ENCODE assay signal across 8 mouse cellular contexts in the genomic region with DNA sequence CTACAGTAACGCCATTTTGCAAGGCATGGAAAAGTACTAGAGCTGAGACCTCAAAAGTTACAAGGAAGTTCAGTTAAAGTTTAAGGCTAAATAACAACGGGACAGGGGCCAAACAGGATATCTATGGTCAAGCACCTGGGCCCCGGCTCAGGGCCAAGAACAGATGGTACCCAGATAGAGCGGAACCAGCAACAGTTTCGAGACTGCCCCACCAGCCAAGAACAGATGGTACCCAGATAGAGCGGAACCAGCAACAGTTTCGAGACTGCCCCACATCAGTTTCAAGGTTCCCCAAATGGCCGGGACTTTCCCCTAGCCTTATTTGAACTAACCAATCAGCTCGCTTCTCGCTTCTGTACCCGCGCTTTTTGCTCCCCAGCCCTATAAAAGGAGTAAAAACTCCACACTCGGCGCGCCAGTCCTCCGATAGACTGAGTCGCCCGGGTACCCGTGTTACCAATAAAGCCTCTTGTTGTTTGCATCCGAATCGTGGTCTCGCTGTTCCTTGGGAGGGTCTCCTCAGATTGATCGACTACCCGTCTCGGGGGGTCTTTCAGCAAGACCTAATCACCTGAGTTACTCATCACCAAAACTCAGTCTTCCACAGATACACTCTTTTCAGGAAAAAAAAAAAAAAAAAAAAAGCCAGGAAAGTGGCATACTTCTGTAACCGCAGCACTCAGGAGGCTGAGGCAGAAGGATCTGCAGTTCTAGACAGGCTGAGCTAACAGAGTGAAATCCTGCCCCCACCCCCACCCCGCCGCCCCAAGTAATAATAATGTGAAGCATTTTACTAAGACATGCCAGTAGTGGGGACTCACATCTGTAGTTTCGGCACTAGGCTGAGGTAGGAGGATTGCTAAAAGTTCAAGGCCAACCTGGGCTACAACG. TPM values are rescaled to one million over a fixed set of nuclear protein-coding genes. Genes with fewer than 3 reads are reported as not detected.
DNase-seq lines count a peak whose midpoint lies in the region; ATAC-seq and TF ChIP-seq lines count a peak whose summit lies in the region.

No protein-coding gene starts in this region.

- WGBS in liver, embryonic 14.5 days (ENCODE audit: insufficient replicate concordance), result 17% methylated on average over 30 of the region's 30 CpGs

- H3K79me2 ChIP-seq in myocyte (ENCODE audit: control insufficient read depth, insufficient read depth), result peaks cover 65% of the 10 kb centered on the region

- peaks cover 45 to 47% of the 10 kb centered on the region in 2 experiments for H3K4me1 ChIP-seq in liver, embryonic 14.5 days (replicated peaks; ENCODE audit: control insufficient read depth in 2 of 2, insufficient read depth in 2 of 2, low read length in 1 of 2)

- no peak for DNase-seq in left cerebral cortex, adult 2 months (ENCODE audit: extremely low spot score in 1 of 2, low spot score in 2 of 2)
- no peak for DNase-seq in left cerebral cortex, adult 11 months (ENCODE audit: low spot score)
- peak; percentile 95 for DNase-seq in c-Kit-positive CD71-positive TER-119-positive erythroid progenitor cells, embryonic 14.5 days (ENCODE audit: low spot score)
- DNase-seq in gastrocnemius, adult 8-10 months (ENCODE audit: low spot score in 2 of 2), result peak; percentile 23 to 30
- peak; percentile 96 for DNase-seq in induced T-regulatory cell, adult 2 months (ENCODE audit: low read depth)
- peak in 1 of 3 experiments; percentile 95 for DNase-seq in liver, embryonic 14.5 days (ENCODE audit: low read depth in 3 of 3, low spot score in 3 of 3)
- DNase-seq in right cerebral cortex, postnatal 25 days, result no peak

- ATAC-seq in liver, embryonic 14.5 days (ENCODE audit: insufficient read depth), result peak; percentile 75

- no peak overlapping the region for H3ac ChIP-seq in myocyte (ENCODE audit: control insufficient read depth, insufficient read length)

- intact Hi-C loops in left cerebral cortex, adult 2 months (cut with DNase I), result no loop called here

- TF ChIP-seq POLR2A in myocyte (IDR thresholded peaks at IDR 0.05; ENCODE audit: insufficient read length, low read depth), result no peak

- no peaks in the 10 kb centered on the region for H3K27me3 ChIP-seq in liver, embryonic 14.5 days (ENCODE audit: control insufficient read depth, insufficient read depth, low read length)
- H3K27me3 ChIP-seq in myocyte (ENCODE audit: control insufficient read depth, insufficient read depth, insufficient read length), result no peaks in the 10 kb centered on the region

- peak; percentile 99 for TF ChIP-seq EP300 in liver, embryonic 14.5 days (IDR thresholded peaks at IDR 0.05; ENCODE audit: low read depth)

- H3K4me2 ChIP-seq in liver, embryonic 14.5 days (ENCODE audit: low read depth), result peak overlapping the region; percentile 100
- H3K4me2 ChIP-seq in myocyte (ENCODE audit: low read depth), result peak overlapping the region; percentile 94

- peaks cover 53% of the 10 kb centered on the region for H3K36me3 ChIP-seq in liver, embryonic 14.5 days (replicated peaks; ENCODE audit: control insufficient read depth, insufficient read depth, low read depth)
- no peaks in the 10 kb centered on the region for H3K36me3 ChIP-seq in myocyte (ENCODE audit: control insufficient read depth, insufficient read depth)

- TF ChIP-seq CTCF in left cerebral cortex, adult 2 months (IDR thresholded peaks at IDR 0.05), result no peak
- TF ChIP-seq CTCF in liver, embryonic 14.5 days (IDR thresholded peaks at IDR 0.05; ENCODE audit: low read depth), result no peak

- H3K9me3 ChIP-seq in liver, embryonic 14.5 days (ENCODE audit: control insufficient read depth, low read length), result no peaks in the 10 kb centered on the region

- peak overlapping the region; percentile 86 for H3K4me3 ChIP-seq in left cerebral cortex, adult 2 months
- H3K4me3 ChIP-seq in liver, embryonic 14.5 days (ENCODE audit: insufficient read depth in 1 of 2, low read depth in 2 of 2, low read length in 2 of 2), result peak overlapping the region; percentile 81 to 84
- H3K4me3 ChIP-seq in myocyte, result peak overlapping the region; percentile 73

- peak overlapping the region; percentile 96 for H3K9ac ChIP-seq in liver, embryonic 14.5 days (replicated peaks)

- peak overlapping the region; percentile 98; the same call in 1 of the 2 replicates for H3K27ac ChIP-seq in left cerebral cortex, adult 2 months
- peak overlapping the region; percentile 92 for H3K27ac ChIP-seq in liver, embryonic 14.5 days

TF ChIP-seq in myocyte, 11 proteins besides CTCF, POLR2A, EP300 and RAD21:
- TF ChIP-seq REST (IDR thresholded peaks at IDR 0.05; ENCODE audit: insufficient read depth, insufficient read length) (no peak), POLR2AphosphoS2 (IDR thresholded peaks at IDR 0.05; ENCODE audit: insufficient read length, low read depth) (no peak), TCF12 (IDR thresholded peaks at IDR 0.05; ENCODE audit: insufficient read depth, poor library complexity, severe bottlenecking) (no peak), USF1 (IDR thresholded peaks at IDR 0.05; ENCODE audit: low read depth) (no peak), E2F4 (IDR thresholded peaks at IDR 0.05; ENCODE audit: insufficient read depth) (no peak), SRF (IDR thresholded peaks at IDR 0.05; ENCODE audit: control insufficient read depth, insufficient read length, low read depth) (no peak), TCF3 (IDR thresholded peaks at IDR 0.05; ENCODE audit: insufficient read length, low read depth) (no peak), CEBPB (IDR thresholded peaks at IDR 0.05; ENCODE audit: insufficient read depth, poor library complexity, severe bottlenecking) (no peak), MYOD1 (IDR thresholded peaks at IDR 0.05; ENCODE audit: control insufficient read depth in 1 of 3, insufficient read length in 2 of 3, low read depth in 2 of 3) (no peak), MAX (IDR thresholded peaks at IDR 0.05; ENCODE audit: low read depth) (no peak), MYOG (IDR thresholded peaks at IDR 0.05; ENCODE audit: control insufficient read depth in 1 of 3, insufficient read depth in 1 of 3, insufficient read length in 2 of 3, low read depth in 2 of 3) (no peak)
TF ChIP-seq in myocyte: peak in this region for 0.

RNA-seq across cellular contexts. Expression of gene Serinc3, which starts 2.0 kb away (rescaled TPM):
- total RNA-seq in left cerebral cortex, adult 2 months (2021), result 100 to 1,000 TPM; 213 to 234 TPM
- 100 to 1,000 TPM in 3 of 4 experiments, 10 to 100 TPM in 1; 88.8 to 135 (median 117) TPM for total RNA-seq in gastrocnemius, adult 8-10 months (2022)
- 225 and 257 TPM in 2 replicates for polyA plus RNA-seq in liver, embryonic 14.5 days (2012; rRNA removed)
- polyA plus RNA-seq in liver, embryonic 14.5 days (2014; fragmentation: Nextera tagmentation; extraction: Ambion mirVana), result 165 TPM in 2 replicates
- polyA plus RNA-seq in myocyte (2012; fragmentation: generic; extraction: Trizol), result 88.9 TPM

RNA-seq across cellular contexts. Expression of gene Pkig, which starts 15.3 kb away (rescaled TPM):
- total RNA-seq in left cerebral cortex, adult 2 months (2021), result 100 to 1,000 TPM; 126 to 129 TPM
- 100 to 1,000 TPM; 102 to 111 (median 107) TPM for total RNA-seq in gastrocnemius, adult 8-10 months (2022)
- polyA plus RNA-seq in liver, embryonic 14.5 days (2012; rRNA removed), result 50.9 and 52.3 TPM in 2 replicates
- 99.0 and 107 TPM in 2 replicates for polyA plus RNA-seq in liver, embryonic 14.5 days (2014; fragmentation: Nextera tagmentation; extraction: Ambion mirVana)
- polyA plus RNA-seq in myocyte (2012; fragmentation: generic; extraction: Trizol), result 799 TPM

RNA-seq across cellular contexts. Expression of gene Ttpal, which starts 40.8 kb away (rescaled TPM):
- 10 to 100 TPM; 69.9 to 81.2 TPM for total RNA-seq in left cerebral cortex, adult 2 months (2021)
- 1 to 10 TPM; 3.1 to 5.2 (median 3.4) TPM for total RNA-seq in gastrocnemius, adult 8-10 months (2022)
- 3.4 and 5.3 TPM in 2 replicates for polyA plus RNA-seq in liver, embryonic 14.5 days (2012; rRNA removed)
- polyA plus RNA-seq in liver, embryonic 14.5 days (2014; fragmentation: Nextera tagmentation; extraction: Ambion mirVana), result 10.0 and 11.5 TPM in 2 replicates
- 20.2 TPM for polyA plus RNA-seq in myocyte (2012; fragmentation: generic; extraction: Trizol)

Comparison
In these comparisons a context has a peak if more than half of its experiments do, and no peak if none do; other contexts are left out.
1. DNase-seq: peak in c-Kit-positive CD71-positive TER-119-positive erythroid progenitor cells, embryonic 14.5 days (single experiment), gastrocnemius, adult 8-10 months (2 of 2) and induced T-regulatory cell, adult 2 months (single experiment); none in left cerebral cortex, adult 2 months (0 of 2), left cerebral cortex, adult 11 months (single experiment) and right cerebral cortex, postnatal 25 days (single experiment).
2. RNA of gene Ttpal, which starts 40.8 kb away (total RNA-seq): 69.9 to 81.2 TPM in left cerebral cortex, adult 2 months; 3.1 to 5.2 TPM in gastrocnemius, adult 8-10 months; every median in the first group is over 10 times any median in the second.
3. Peak in every context shown above with its lines, with median percentiles within 50 percentile points of each other: H3K4me3 ChIP-seq.